Mouse (Mus musculus) heart, embryonic 13.5 days (tissue): ENCODE measurements around the gene Frs2. TPM values are rescaled to one million over a fixed set of nuclear protein-coding genes. Genes with fewer than 3 reads are reported as not detected.
"Not testable (repeated sequence)": the region's sequence is repeated elsewhere in the genome, so short reads cannot be mapped to it uniquely, and the experiment has no call there.

Experiments used
- ATAC-seq: fragments of 200-750 bp; cut with Nextera tagmentation; 2 replicates; pipeline ENCODE4 v1.8.0; 2017; ENCODE audit warnings: moderate TSS enrichment; ENCODE audit not compliant: insufficient number of reproducible peaks, low FRiP score, low TSS enrichment; ENCODE audit errors: extremely low read depth
- H3K27ac ChIP-seq: fragments of 300-500 bp; sonication (generic); replicated peaks from 2 replicates; pipeline ENCODE4 v1.5.1; 2015; ENCODE audit warnings: moderate library complexity, mild to moderate bottlenecking, inconsistent platforms
- H3K27me3 ChIP-seq: fragments of 300-500 bp; sonication (generic); replicated peaks from 2 replicates; pipeline ENCODE4 v1.6.1; 2015; ENCODE audit warnings: mild to moderate bottlenecking, inconsistent platforms
- H3K36me3 ChIP-seq: fragments of 300-500 bp; sonication (generic); 2 replicates; pipeline ENCODE4 v1.6.1; 2015; ENCODE audit warnings: mild to moderate bottlenecking, inconsistent platforms
- H3K4me1 ChIP-seq: fragments of 300-500 bp; sonication (generic); 2 replicates; pipeline ENCODE4 v1.6.1; 2015; ENCODE audit warnings: inconsistent platforms
- H3K4me2 ChIP-seq: fragments of 300-500 bp; sonication (generic); 2 replicates; pipeline ENCODE4 v1.6.1; 2015; ENCODE audit warnings: inconsistent platforms, mild to moderate bottlenecking, moderate library complexity
- H3K4me3 ChIP-seq: fragments of 300-500 bp; sonication (generic); 2 replicates; pipeline ENCODE4 v1.5.1; 2015; ENCODE audit warnings: moderate library complexity, mild to moderate bottlenecking, inconsistent platforms
- H3K9ac ChIP-seq: fragments of 300-500 bp; sonication (generic); 2 replicates; pipeline ENCODE4 v1.6.1; 2015; ENCODE audit warnings: inconsistent platforms, mild to moderate bottlenecking, moderate library complexity
- H3K9me3 ChIP-seq: fragments of 300-500 bp; sonication (generic); 2 replicates; pipeline ENCODE4 v1.6.1; 2016; ENCODE audit warnings: inconsistent platforms
- WGBS: fragments of 180-500 bp; shearing (Covaris S2); methylation state at CpG from one replicate; pipeline ENCODE4 v1.1.7; 2015; ENCODE audit warnings: mixed read lengths; 5-methylcytosine and 5-hydroxymethylcytosine counted together
- polyA plus RNA-seq: library from polyadenylated mRNA; unstranded; fragments of >200 nt; fragmentation: Nextera tagmentation; extraction: Ambion mirVana; gene quantifications from 2 replicates; pipeline ENCODE4 v1.2.1, GENCODE M21; 2015

Gene Frs2
- polyA plus RNA-seq, 1 experiment from 2014 or later, result 16.2 TPM

- Histone ChIP-seq H3K9ac (peak overlapping the region; percentile 54), H3K4me2 (peak overlapping the region; percentile 53), H3K27me3 (0 out of 2 replicates have a peak, but pooled peaks cover 3% of the 10 kb centered on the region), H3K27ac (peak overlapping the region; percentile 93), H3K9me3 (no peaks in the 10 kb centered on the region), H3K36me3 (no peaks in the 10 kb centered on the region), H3K4me1 (peaks cover 45% of the 10 kb centered on the region), H3K4me3 (peak overlapping the region; percentile 17)
- peak; percentile 62; the same call in 1 of the 2 replicates for ATAC-seq
- WGBS, result 28% methylated on average over 14 of the region's 14 CpGs
Measured at GRCm38 (mm10) chr10:117042295-117042694, 106.0 kb downstream of the Frs2 start.

- Histone ChIP-seq H3K4me3 (no peak overlapping the region), H3K36me3 (no peaks in the 10 kb centered on the region), H3K9me3 (no peaks in the 10 kb centered on the region), H3K4me2 (no peak overlapping the region), H3K27ac (no peak overlapping the region), H3K27me3 (0 out of 2 replicates have a peak, but pooled peaks cover 3% of the 10 kb centered on the region), H3K4me1 (peaks cover 36% of the 10 kb centered on the region), H3K9ac (no peak overlapping the region)
- 63% methylated on average over 6 of the region's 6 CpGs for WGBS
- ATAC-seq, result no peak
Measured at GRCm38 (mm10) chr10:117040355-117040754, 108.0 kb downstream of the Frs2 start.

- ATAC-seq, result no peak
- peak overlapping the region; percentile 64; the same call in 1 of the 2 replicates for H3K9ac ChIP-seq
- no peak overlapping the region for H3K4me3 ChIP-seq
- no peaks in the 10 kb centered on the region for H3K36me3 ChIP-seq
- peaks cover 2% of the 10 kb centered on the region; the same call in 1 of the 2 replicates for H3K4me1 ChIP-seq
- H3K4me2 ChIP-seq, result peak overlapping the region; percentile 37
- WGBS, result 17% methylated on average over 8 of the region's 8 CpGs
- H3K27ac ChIP-seq, result no peak overlapping the region
- H3K27me3 ChIP-seq, result no peaks in the 10 kb centered on the region
- H3K9me3 ChIP-seq, result no peaks in the 10 kb centered on the region
Measured at GRCm38 (mm10) chr10:117033785-117034184, 114.5 kb downstream of the Frs2 start.

- no peak for ATAC-seq
- no peak overlapping the region for H3K4me2 ChIP-seq
- no peak overlapping the region for H3K27ac ChIP-seq
- H3K4me1 ChIP-seq, result peaks cover 2% of the 10 kb centered on the region; the same call in 1 of the 2 replicates
- no peaks in the 10 kb centered on the region for H3K36me3 ChIP-seq
- no peaks in the 10 kb centered on the region for H3K9me3 ChIP-seq
- no peak overlapping the region for H3K4me3 ChIP-seq
- H3K9ac ChIP-seq, result no peak overlapping the region
- H3K27me3 ChIP-seq, result no peaks in the 10 kb centered on the region; the same call in 1 of the 2 replicates
- 83% methylated on average over 3 of the region's 3 CpGs for WGBS
Measured at GRCm38 (mm10) chr10:117031160-117031559, 117.2 kb downstream of the Frs2 start.

- H3K36me3 ChIP-seq, result no peaks in the 10 kb centered on the region
- 76% methylated on average over 8 of the region's 8 CpGs for WGBS
- no peak for ATAC-seq
Measured at GRCm38 (mm10) chr10:117026176-117026575, 122.2 kb downstream of the Frs2 start.

GRCm38 (mm10) chr10:117025776-117026175 lies 122.6 kb downstream of the Frs2 start:
- H3K27me3 ChIP-seq, H3K9me3 ChIP-seq, H3K36me3 ChIP-seq, H3K9ac ChIP-seq, H3K27ac ChIP-seq, H3K4me3 ChIP-seq, ATAC-seq, H3K4me2 ChIP-seq: not testable (repeated sequence)
- H3K4me1 ChIP-seq, result peaks cover 36% of the 10 kb centered on the region

More at GRCm38 (mm10) chr10:117026176-117026575, 122.2 kb downstream of the Frs2 start:
- Histone ChIP-seq H3K9me3 (no peaks in the 10 kb centered on the region), H3K9ac (no peak overlapping the region), H3K27ac (no peak overlapping the region), H3K4me3 (no peak overlapping the region), H3K4me1 (peaks cover 34% of the 10 kb centered on the region), H3K4me2 (no peak overlapping the region), H3K27me3 (no peaks in the 10 kb centered on the region; the same call in 1 of the 2 replicates)

GRCm38 (mm10) chr10:117023693-117024092 lies 124.6 kb downstream of the Frs2 start:
- Histone ChIP-seq H3K4me3 (peak overlapping the region; percentile 52), H3K27ac (peak overlapping the region; percentile 85), H3K9ac (peak overlapping the region; percentile 79), H3K9me3 (no peaks in the 10 kb centered on the region), H3K4me1 (peaks cover 40% of the 10 kb centered on the region), H3K36me3 (no peaks in the 10 kb centered on the region), H3K27me3 (no peaks in the 10 kb centered on the region; the same call in 1 of the 2 replicates), H3K4me2 (peak overlapping the region; percentile 81)
- ATAC-seq, result peak; percentile 48; the same call in 1 of the 2 replicates
- 9% methylated on average over 16 of the region's 16 CpGs for WGBS

- H3K27ac ChIP-seq, result no peak overlapping the region
- no peak overlapping the region for H3K4me3 ChIP-seq
- peaks cover 49% of the 10 kb centered on the region for H3K4me1 ChIP-seq
- ATAC-seq, result no peak
- no peaks in the 10 kb centered on the region for H3K9me3 ChIP-seq
- no peak overlapping the region for H3K4me2 ChIP-seq
- no peaks in the 10 kb centered on the region; the same call in 1 of the 2 replicates for H3K27me3 ChIP-seq
- WGBS, result 37% methylated on average over 21 of the region's 21 CpGs
- H3K36me3 ChIP-seq, result no peaks in the 10 kb centered on the region
- H3K9ac ChIP-seq, result no peak overlapping the region
Measured at GRCm38 (mm10) chr10:117021020-117021754, 127.1 kb downstream of the Frs2 start.

Other genes starting within 250 kb of the Frs2 start
- gene Rab3ip, start 197.8 kb downstream of the Frs2 start, polyA plus RNA-seq, result 54.1 and 62.4 TPM in 2 replicates
- gene Gm10271, start 175.9 kb downstream of the Frs2 start, polyA plus RNA-seq, result not detected in 2 replicates
- gene Best3, start 162.2 kb downstream of the Frs2 start, polyA plus RNA-seq, result 0.19 and 0.47 TPM in 2 replicates
- gene Lrrc10, start 103.2 kb downstream of the Frs2 start, polyA plus RNA-seq, result 56.8 and 65.1 TPM in 2 replicates
- gene Cct2, start 84.7 kb downstream of the Frs2 start, polyA plus RNA-seq, result 171 and 188 TPM in 2 replicates
- gene Yeats4, start 76.0 kb upstream of the Frs2 start, polyA plus RNA-seq, result 46.6 and 54.1 TPM in 2 replicates
- gene 9530003J23Rik, start 90.2 kb upstream of the Frs2 start, polyA plus RNA-seq, result not detected in 2 replicates
- gene Lyz2, start 133.8 kb upstream of the Frs2 start, polyA plus RNA-seq, result 90.5 and 115 TPM in 2 replicates
- 8.6 and 12.2 TPM in 2 replicates for gene Lyz1, start 144.3 kb upstream of the Frs2 start, polyA plus RNA-seq
- gene Cpsf6, start 231.5 kb upstream of the Frs2 start, polyA plus RNA-seq, result 76.7 and 91.9 TPM in 2 replicates